Mouse (Mus musculus): ENCODE measurements at regions not wholly inside any gene's neighbourhood (a gene's known extent, or its start where the extent isn't known, plus 50 kb on each side); places are given as distances from the start of the nearest gene placed in this dataset.

DNA sequence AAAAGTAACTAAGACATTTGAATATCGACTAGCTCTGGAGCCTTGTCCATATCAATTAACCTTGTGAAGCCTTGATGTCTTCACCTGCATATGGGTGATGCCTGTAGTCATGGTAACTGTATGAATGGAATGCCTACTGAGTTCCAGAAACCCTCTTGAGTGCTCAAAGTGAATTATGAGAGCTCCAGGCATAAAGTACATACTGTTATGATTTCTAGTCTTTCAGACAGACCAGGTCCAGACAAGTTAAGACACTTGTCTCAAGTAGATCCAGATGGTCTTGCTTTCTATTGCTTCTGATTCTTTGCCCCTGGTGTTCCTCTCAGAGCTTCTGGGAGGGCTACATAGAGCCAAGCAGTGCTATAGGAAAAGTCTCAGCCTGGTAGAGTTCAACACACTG, 112.5 kb upstream of the Lrfn2 start:
- TF ChIP-seq POLR2A (IDR thresholded peaks at IDR 0.05; ENCODE audit: control insufficient read depth, low read depth, low read length) (no peak), CTCF (IDR thresholded peaks at IDR 0.05; ENCODE audit: control insufficient read depth, insufficient read depth, insufficient replicate concordance, low read depth, low read length) (no peak)

Data from testis, adult 2 months (tissue).